Mouse (Mus musculus): Measurements from ENCODE around the gene Srpk1. TPM values are rescaled to one million over a fixed set of nuclear protein-coding genes. Genes with fewer than 3 reads are reported as not detected.

Srpk1 gene
- total and polyA plus RNA-seq, 3 experiments, result 119 to 211 (median 125) TPM

DNA sequence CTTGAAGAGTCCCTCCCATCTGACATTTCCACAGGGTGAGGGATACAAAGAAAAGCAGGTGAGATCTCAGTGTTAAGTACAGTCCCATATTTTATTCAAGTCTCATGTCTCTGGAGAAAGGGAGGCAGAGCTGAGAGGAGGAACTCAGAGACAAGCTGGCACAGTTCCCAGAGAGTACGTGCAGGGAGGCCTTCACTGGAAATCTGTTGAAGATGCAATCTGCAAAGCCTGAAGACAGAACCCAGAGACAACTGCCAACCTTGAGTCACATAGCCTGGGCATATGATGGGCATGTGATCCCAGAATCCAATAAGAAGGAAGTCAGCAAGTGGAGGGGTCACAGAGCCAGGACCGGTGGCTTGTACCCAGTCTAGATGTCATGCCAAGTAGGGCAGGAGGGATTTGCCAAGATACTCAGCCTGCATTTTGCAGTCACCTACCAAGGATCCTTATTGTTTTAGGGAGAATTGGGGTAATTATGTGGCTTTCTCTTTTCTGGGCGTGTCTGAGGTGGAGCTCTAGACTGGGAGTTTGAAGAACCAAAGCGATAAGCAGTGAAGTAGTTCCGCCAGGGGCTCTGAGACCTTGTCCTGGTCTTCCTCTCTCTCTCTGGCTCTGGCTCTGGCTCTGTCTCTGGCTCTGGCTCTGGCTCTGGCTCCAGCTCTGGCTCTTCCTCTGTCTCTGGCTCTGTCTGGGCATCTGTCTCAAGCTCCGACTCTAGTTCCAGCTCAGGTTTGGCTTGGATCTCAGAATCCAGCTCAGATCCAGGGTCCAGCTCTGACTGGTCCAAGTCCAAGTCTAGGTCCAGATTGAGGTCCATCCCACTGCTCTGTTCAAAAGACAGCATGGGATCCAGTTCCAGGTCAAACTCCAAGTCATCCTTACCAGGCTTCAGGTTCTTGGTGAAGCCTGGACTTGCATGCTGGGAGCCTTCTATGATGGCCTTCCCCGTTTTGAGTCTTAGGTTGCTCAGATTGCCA is 15.5 kb upstream of the Srpk1 start:
- peak; percentile 73 for TF ChIP-seq SIN3A (IDR thresholded peaks at IDR 0.05; ENCODE audit: low read length)
- TF ChIP-seq JUND (IDR thresholded peaks at IDR 0.05; ENCODE audit: low read depth, low read length), result no peak
- TF ChIP-seq MEF2A (IDR thresholded peaks at IDR 0.05; ENCODE audit: extremely low read depth, insufficient replicate concordance, low read depth, low read length, poor library complexity, severe bottlenecking), result no peak
- TF ChIP-seq RCOR1 (IDR thresholded peaks at IDR 0.05; ENCODE audit: low read depth, low read length), result peak; percentile 93
- TF ChIP-seq USF2 (IDR thresholded peaks at IDR 0.05; ENCODE audit: borderline replicate concordance in 1 of 2, insufficient read depth in 1 of 2, low read depth in 1 of 2, low read length in 2 of 2), result no peak
- no peak for TF ChIP-seq CTCF (IDR thresholded peaks at IDR 0.05 in 2 of 3, conservative IDR thresholded peaks at IDR 0.05 in 1 of 3; ENCODE audit: control insufficient read depth in 1 of 3, insufficient read depth in 1 of 3, low read depth in 2 of 3, low read length in 3 of 3, poor library complexity in 1 of 3, severe bottlenecking in 1 of 3)
- TF ChIP-seq NELFE (IDR thresholded peaks at IDR 0.05; ENCODE audit: low read depth, low read length), result peak; percentile 50
- TF ChIP-seq TAL1 (IDR thresholded peaks at IDR 0.05; ENCODE audit: low read length), result no peak
- no peak for TF ChIP-seq ZKSCAN1 (IDR thresholded peaks at IDR 0.05; ENCODE audit: low read depth, low read length)
- TF ChIP-seq EP300 (IDR thresholded peaks at IDR 0.05; ENCODE audit: low read depth in 1 of 2, low read length in 2 of 2), result peak; percentile 57 to 77
- peak; percentile 47; the same call in 1 of the 2 replicates for TF ChIP-seq GATA1 (IDR thresholded peaks at IDR 0.05; ENCODE audit: low read depth, low read length)
- no peak for TF ChIP-seq ZC3H11A (IDR thresholded peaks at IDR 0.05; ENCODE audit: low read depth, low read length)
- 0 out of 2 replicates have a peak, but pooled peaks have one; percentile 33 for TF ChIP-seq MAFK (IDR thresholded peaks at IDR 0.05; ENCODE audit: borderline replicate concordance, low read depth, low read length)
- TF ChIP-seq ELF1 (IDR thresholded peaks at IDR 0.05; ENCODE audit: low read depth, low read length), result peak; percentile 51
- no peak for TF ChIP-seq RAD21 (IDR thresholded peaks at IDR 0.05; ENCODE audit: low read depth, low read length)
- peak; percentile 63 for TF ChIP-seq TCF12 (IDR thresholded peaks at IDR 0.05; ENCODE audit: low read depth, low read length)
- peak in 1 of 2 experiments; percentile 48; a peak in 1 of 4 replicates for TF ChIP-seq POLR2A (IDR thresholded peaks at IDR 0.05; ENCODE audit: control insufficient read depth in 1 of 2, insufficient read depth in 1 of 2, low read depth in 1 of 2, low read length in 2 of 2, poor library complexity in 1 of 2)
- no peak for TF ChIP-seq CHD2 (IDR thresholded peaks at IDR 0.05; ENCODE audit: low read length)
- peak; percentile 16; the same call in 1 of the 2 replicates for TF ChIP-seq TBP (IDR thresholded peaks at IDR 0.05; ENCODE audit: low read depth, low read length)
- peak; percentile 61; the same call in 1 of the 2 replicates for TF ChIP-seq MYB (IDR thresholded peaks at IDR 0.05; ENCODE audit: low read depth, low read length)
- TF ChIP-seq BHLHE40 (IDR thresholded peaks at IDR 0.05; ENCODE audit: borderline replicate concordance, low read depth, low read length), result peak; percentile 96
- TF ChIP-seq CHD1 (IDR thresholded peaks at IDR 0.05; ENCODE audit: low read depth, low read length), result 0 out of 2 replicates have a peak, but pooled peaks have one; percentile 47
- TF ChIP-seq POLR2AphosphoS2 (IDR thresholded peaks at IDR 0.05; ENCODE audit: low read length), result no peak
- TF ChIP-seq MYC (IDR thresholded peaks at IDR 0.05; ENCODE audit: low read depth, low read length), result 0 out of 2 replicates have a peak, but pooled peaks have one; percentile 46
- peak; percentile 73 for TF ChIP-seq ETS1 (IDR thresholded peaks at IDR 0.05; ENCODE audit: low read depth, low read length)
- 0 out of 2 replicates have a peak, but pooled peaks have one; percentile 41 for TF ChIP-seq HCFC1 (IDR thresholded peaks at IDR 0.05; ENCODE audit: low read depth, low read length)
- TF ChIP-seq USF1 (IDR thresholded peaks at IDR 0.05; ENCODE audit: low read depth, low read length), result peak; percentile 81
- peak; percentile 76 for TF ChIP-seq MXI1 (IDR thresholded peaks at IDR 0.05; ENCODE audit: low read depth, low read length)
- no peak for TF ChIP-seq GABPA (IDR thresholded peaks at IDR 0.05; ENCODE audit: low read depth, low read length)
- TF ChIP-seq POLR2AphosphoS5 (IDR thresholded peaks at IDR 0.05; ENCODE audit: borderline replicate concordance, low read depth, low read length), result no peak
- peak; percentile 58; the same call in 1 of the 2 replicates for TF ChIP-seq ZMIZ1 (IDR thresholded peaks at IDR 0.05; ENCODE audit: low read depth, low read length)
- peaks cover 43 to 50% of the 10 kb centered on the region in 2 experiments for H3K4me1 ChIP-seq (ENCODE audit: control insufficient read depth in 1 of 2, insufficient read depth in 2 of 2, low read length in 2 of 2)
- peak overlapping the region; percentile 8; the same call in 1 of the 2 replicates for H3K9ac ChIP-seq (ENCODE audit: control insufficient read depth, low read depth, low read length, poor library complexity, severe bottlenecking)
- no peaks in the 10 kb centered on the region for H3K9me3 ChIP-seq (replicated peaks; ENCODE audit: insufficient read depth, low read length)
- peak overlapping the region; percentile 93 for H3K27ac ChIP-seq (ENCODE audit: control insufficient read depth, low read depth, low read length)
- peaks cover 0 to 51% of the 10 kb centered on the region in 2 experiments; a peak in 2 of 4 replicates for H3K36me3 ChIP-seq (ENCODE audit: control insufficient read depth in 1 of 2, insufficient read depth in 2 of 2, low read length in 2 of 2)
- no peaks in the 10 kb centered on the region for H3K27me3 ChIP-seq (ENCODE audit: control insufficient read depth in 1 of 2, insufficient read depth in 2 of 2, low read length in 2 of 2)
- peak overlapping the region in 1 of 2 experiments; percentile 34; a peak in 1 of 4 replicates for H3K4me3 ChIP-seq (ENCODE audit: control insufficient read depth in 1 of 2, insufficient read depth in 1 of 2, low read depth in 2 of 2, low read length in 2 of 2)
- DNase-seq (ENCODE audit: low read depth, low spot score), result peak; percentile 97
- no peaks in the 10 kb centered on the region for H3K79me2 ChIP-seq (ENCODE audit: control insufficient read depth, insufficient read depth, low read length, poor library complexity)

Data from MEL (cell line).